ENCODE assay signal across 8 mouse cellular contexts in genomic region chr7:28179228-28179627, GRCm38 (mm10). TPM values are rescaled to one million over a fixed set of nuclear protein-coding genes. Genes with fewer than 3 reads are reported as not detected.
DNase-seq lines count a peak whose midpoint lies in the region; ATAC-seq and TF ChIP-seq lines count a peak whose summit lies in the region.

Gene Dyrk1b, plus strand, starts transcription at chr7:28179469.

- TF ChIP-seq CTCF in bone marrow, adult 2 months (IDR thresholded peaks at IDR 0.05; ENCODE audit: control insufficient read depth, insufficient read depth, low read length) = no peak

- peak; percentile 49 for DNase-seq in 3134 (ENCODE audit: extremely low read depth, insufficient read length, low spot score)
- peak; percentile 99 for DNase-seq in embryonic facial prominence, embryonic 14.5 days (ENCODE audit: low spot score)
- DNase-seq in heart, adult 18-20 months = peak; percentile 99
- DNase-seq in kidney, adult 18-20 months = peak; percentile 99
- DNase-seq in limb, embryonic 10.5 days (ENCODE audit: low spot score) = peak; percentile 97
- peak; percentile 99 for DNase-seq in skeletal muscle tissue, adult 2 months (ENCODE audit: low read depth, low spot score)

- H3K4me2 ChIP-seq in embryonic facial prominence, embryonic 14.5 days (ENCODE audit: low read depth, low read length) = peak within 1 kb of the TSS; percentile 81
- H3K4me2 ChIP-seq in midbrain, embryonic 12.5 days (replicated peaks) = peak within 1 kb of the TSS; percentile 77

- peak within 1 kb of the TSS; percentile 86 for H3K4me3 ChIP-seq in bone marrow, adult 2 months (replicated peaks; ENCODE audit: control insufficient read depth, low read depth, low read length)
- H3K4me3 ChIP-seq in embryonic facial prominence, embryonic 14.5 days (ENCODE audit: low read depth, low read length) = peak within 1 kb of the TSS; percentile 95
- H3K4me3 ChIP-seq in limb, embryonic 10.5 days = peak within 1 kb of the TSS; percentile 95
- H3K4me3 ChIP-seq in midbrain, embryonic 12.5 days = peak within 1 kb of the TSS; percentile 73

- no peak; the same call in 1 of the 2 replicates for TF ChIP-seq POLR2A in bone marrow, adult 2 months (IDR thresholded peaks at IDR 0.05; ENCODE audit: borderline replicate concordance, control insufficient read depth, low read depth, low read length)

- under 1% methylated on average over 25 of the region's 25 CpGs for WGBS in bone marrow, adult 2 months
- 0% methylated on average over 25 of the region's 25 CpGs for WGBS in embryonic facial prominence, embryonic 14.5 days
- under 1% methylated on average over 25 of the region's 25 CpGs for WGBS in limb, embryonic 10.5 days
- under 1% methylated on average over 25 of the region's 25 CpGs for WGBS in midbrain, embryonic 12.5 days

- H3K27me3 ChIP-seq in embryonic facial prominence, embryonic 14.5 days (replicated peaks; ENCODE audit: control insufficient read depth, insufficient read depth, low read length) = no peaks in the 10 kb centered on the region
- no peaks in the 10 kb centered on the region for H3K27me3 ChIP-seq in limb, embryonic 10.5 days (ENCODE audit: low read depth, poor library complexity, severe bottlenecking)
- H3K27me3 ChIP-seq in midbrain, embryonic 12.5 days = no peaks in the 10 kb centered on the region

- peak within 1 kb of the TSS; percentile 90 for H3K9ac ChIP-seq in embryonic facial prominence, embryonic 14.5 days (ENCODE audit: low read depth, low read length)
- H3K9ac ChIP-seq in midbrain, embryonic 12.5 days (replicated peaks) = peak within 1 kb of the TSS; percentile 90

- ATAC-seq in embryonic facial prominence, embryonic 14.5 days (ENCODE audit: low read depth) = peak; percentile 90
- peak; percentile 84 for ATAC-seq in midbrain, embryonic 12.5 days (ENCODE audit: low FRiP score, low read depth)

- no peaks in the 10 kb centered on the region for H3K9me3 ChIP-seq in embryonic facial prominence, embryonic 14.5 days (ENCODE audit: control insufficient read depth, low read length)
- no peaks in the 10 kb centered on the region for H3K9me3 ChIP-seq in limb, embryonic 10.5 days (replicated peaks)
- H3K9me3 ChIP-seq in midbrain, embryonic 12.5 days = no peaks in the 10 kb centered on the region

- H3K36me3 ChIP-seq in embryonic facial prominence, embryonic 14.5 days (ENCODE audit: control insufficient read depth, insufficient read depth, low read length) = peaks cover 70% of the 10 kb centered on the region
- peaks cover 85% of the 10 kb centered on the region for H3K36me3 ChIP-seq in limb, embryonic 10.5 days
- H3K36me3 ChIP-seq in midbrain, embryonic 12.5 days = peaks cover 67% of the 10 kb centered on the region

- H3K27ac ChIP-seq in bone marrow, adult 2 months (ENCODE audit: control insufficient read depth, insufficient read depth, low read depth, low read length, poor library complexity) = peak within 1 kb of the TSS; percentile 59; the same call in 1 of the 2 replicates
- peak within 1 kb of the TSS; percentile 92 for H3K27ac ChIP-seq in embryonic facial prominence, embryonic 14.5 days (replicated peaks; ENCODE audit: low read depth, low read length)
- H3K27ac ChIP-seq in limb, embryonic 10.5 days = peak within 1 kb of the TSS; percentile 99
- peak within 1 kb of the TSS; percentile 98 for H3K27ac ChIP-seq in midbrain, embryonic 12.5 days (replicated peaks)

- no peaks in the 10 kb centered on the region; the same call in 1 of the 2 replicates for H3K4me1 ChIP-seq in bone marrow, adult 2 months (ENCODE audit: control insufficient read depth, insufficient read depth, low read length)
- H3K4me1 ChIP-seq in embryonic facial prominence, embryonic 14.5 days (ENCODE audit: control insufficient read depth, insufficient read depth, low read length) = peaks cover 6% of the 10 kb centered on the region; the same call in 1 of the 2 replicates
- peaks cover 16% of the 10 kb centered on the region for H3K4me1 ChIP-seq in limb, embryonic 10.5 days
- peaks cover 14% of the 10 kb centered on the region for H3K4me1 ChIP-seq in midbrain, embryonic 12.5 days

RNA-seq across cellular contexts. Expression of gene Dyrk1b, which starts in this region (rescaled TPM):
- 8.6 and 10.8 TPM in 2 replicates for polyA plus RNA-seq in bone marrow, adult 2 months (2011; ENCODE audit: insufficient read depth, insufficient read length, low replicate concordance, missing spikeins)
- polyA plus RNA-seq in embryonic facial prominence, embryonic 14.5 days (2014; fragmentation: Nextera tagmentation; extraction: Ambion mirVana) = 12.2 and 13.5 TPM in 2 replicates
- 10 to 100 TPM; 26.0 to 32.6 TPM for total RNA-seq in heart, adult 18-20 months (2021)
- 13.4 and 21.0 TPM in 2 replicates for polyA plus RNA-seq in limb, embryonic 10.5 days (2016; fragmentation: Nextera tagmentation; extraction: Ambion mirVana)
- polyA plus RNA-seq in midbrain, embryonic 12.5 days (2016; fragmentation: Nextera tagmentation; extraction: Ambion mirVana) = 21.5 and 22.8 TPM in 2 replicates

Comparison
In these comparisons a context has a peak if more than half of its experiments do, and no peak if none do; other contexts are left out.
1. Peak in every context shown above with its lines: DNase-seq, ATAC-seq, H3K4me3 ChIP-seq and H3K27ac ChIP-seq.
2. DNase-seq: peak in every context shown above with its lines; median percentile 99 in embryonic facial prominence, embryonic 14.5 days; 99 in heart, adult 18-20 months; 99 in kidney, adult 18-20 months; 99 in skeletal muscle tissue, adult 2 months; 97 in limb, embryonic 10.5 days; 49 in 3134.